Mouse (Mus musculus): Measurements from ENCODE around the gene Gm45713. TPM values are rescaled to one million over a fixed set of nuclear protein-coding genes. Genes with fewer than 3 reads are reported as not detected.
"Not testable (repeated sequence)": the region's sequence is repeated elsewhere in the genome, so short reads cannot be mapped to it uniquely, and the experiment has no call there.

Gm45713 gene
- total and polyA plus RNA-seq, 3 experiments: 3.9 TPM; not detected in 2

DNA sequence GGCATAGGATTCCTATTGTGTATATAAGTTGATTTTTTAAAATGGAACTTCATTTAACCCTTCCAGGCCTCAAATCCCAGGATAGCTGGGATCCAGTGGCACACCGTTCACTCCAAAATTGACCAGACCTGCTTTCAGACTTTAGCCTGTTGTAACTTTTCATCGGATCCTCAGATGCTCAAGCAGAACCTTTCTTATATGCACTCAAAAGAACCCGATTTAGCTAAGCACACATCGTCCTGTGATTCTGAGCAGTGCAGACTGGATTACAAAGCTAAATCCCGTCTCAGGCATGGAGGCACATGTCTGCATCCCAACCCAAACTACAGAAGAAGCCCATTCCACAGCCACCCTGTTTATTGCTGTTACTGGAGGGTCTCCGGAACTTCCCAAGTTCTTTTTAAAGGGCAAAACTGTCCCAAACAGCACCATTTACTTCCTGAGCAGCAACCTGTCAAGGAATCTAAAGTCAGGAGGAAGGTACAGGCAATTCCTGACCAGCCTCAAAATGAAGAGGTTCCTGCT lies 8.3 kb downstream of the Gm45713 start:
- peak overlapping the region; percentile 97 for H3K9ac ChIP-seq (ENCODE audit: control insufficient read depth, low read depth, low read length, poor library complexity, severe bottlenecking)
- H3K27me3 ChIP-seq (ENCODE audit: control insufficient read depth in 1 of 2, insufficient read depth in 2 of 2, low read length in 2 of 2): no peaks in the 10 kb centered on the region
- H3K27ac ChIP-seq (ENCODE audit: control insufficient read depth, low read depth, low read length): peak overlapping the region; percentile 93
- H3K4me1 ChIP-seq (ENCODE audit: control insufficient read depth in 1 of 2, insufficient read depth in 2 of 2, low read length in 2 of 2): peaks cover 0 to 9% of the 10 kb centered on the region in 2 experiments; a peak in 2 of 4 replicates
- DNase-seq (ENCODE audit: low read depth, low spot score): peak; percentile 51
- peak overlapping the region; percentile 87 to 91 for H3K4me3 ChIP-seq (ENCODE audit: control insufficient read depth in 1 of 2, insufficient read depth in 1 of 2, low read depth in 2 of 2, low read length in 2 of 2)
- no peaks in the 10 kb centered on the region for H3K9me3 ChIP-seq (replicated peaks; ENCODE audit: insufficient read depth, low read length)
- TF ChIP-seq POLR2A (IDR thresholded peaks at IDR 0.05; ENCODE audit: control insufficient read depth in 1 of 2, insufficient read depth in 1 of 2, low read depth in 1 of 2, low read length in 2 of 2, poor library complexity in 1 of 2) (peak; percentile 2 to 15; a peak in 1 of 4 replicates), KAT2A (conservative IDR thresholded peaks at IDR 0.05; ENCODE audit: low read depth, low read length) (no peak)
- peaks cover 12% of the 10 kb centered on the region in 2 experiments for H3K36me3 ChIP-seq (ENCODE audit: control insufficient read depth in 1 of 2, insufficient read depth in 2 of 2, low read length in 2 of 2)
- peaks cover 58% of the 10 kb centered on the region for H3K79me2 ChIP-seq (ENCODE audit: control insufficient read depth, insufficient read depth, low read length, poor library complexity)

DNA sequence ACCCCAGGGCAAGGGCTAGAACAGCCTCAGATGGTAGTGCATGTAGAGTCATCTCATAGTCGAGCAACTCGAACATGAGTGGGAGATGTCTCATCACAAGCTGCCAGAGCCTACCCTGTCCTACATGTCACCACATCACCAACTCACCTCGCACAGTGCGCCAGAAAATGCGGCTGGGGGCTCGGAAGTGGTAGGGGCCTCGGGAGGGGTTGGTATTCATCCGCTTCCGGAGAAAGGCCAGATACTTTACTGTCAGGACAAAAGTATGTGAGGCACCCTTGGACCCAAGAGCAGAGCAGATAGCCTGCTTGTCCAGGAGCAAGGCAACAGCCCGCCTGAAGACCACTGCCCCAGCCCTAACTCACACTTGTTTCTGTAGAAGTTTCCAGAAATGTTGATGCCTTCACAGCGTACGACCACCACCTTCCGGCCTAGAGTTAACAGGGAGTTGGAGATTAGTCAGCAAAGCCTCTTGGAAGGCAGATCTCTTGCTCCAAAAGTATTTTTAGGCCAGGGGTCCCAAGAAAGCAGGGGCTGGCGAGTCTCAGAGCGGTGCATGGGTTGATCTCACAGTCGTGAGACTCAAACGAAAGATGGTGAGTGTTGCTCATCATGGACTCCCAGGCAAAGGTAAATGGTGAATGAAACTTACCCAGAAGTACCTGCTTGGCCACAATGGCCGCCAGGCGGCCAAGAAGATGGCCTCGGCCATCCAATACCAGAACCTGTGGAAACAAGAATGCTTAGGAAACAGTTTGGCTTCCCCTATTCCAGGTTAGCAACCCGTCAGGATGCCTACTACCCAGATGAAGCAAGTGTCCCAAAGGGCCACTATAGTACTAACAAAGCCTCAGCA lies 9.0 kb downstream of the Gm45713 start:
- TF ChIP-seq ZNF384 (IDR thresholded peaks at IDR 0.05; ENCODE audit: low read depth, low read length): no peak
- no peak for TF ChIP-seq MAZ (IDR thresholded peaks at IDR 0.05; ENCODE audit: low read depth, low read length)
- no peak for TF ChIP-seq UBTF (IDR thresholded peaks at IDR 0.05; ENCODE audit: borderline replicate concordance, insufficient read depth, low read depth, low read length)
- peak in 1 of 2 experiments; percentile 50; a peak in 1 of 4 replicates for TF ChIP-seq POLR2A (IDR thresholded peaks at IDR 0.05; ENCODE audit: control insufficient read depth in 1 of 2, insufficient read depth in 1 of 2, low read depth in 1 of 2, low read length in 2 of 2, poor library complexity in 1 of 2)
- peak in 1 of 3 experiments; percentile 23; a peak in 1 of 6 replicates for TF ChIP-seq CTCF (IDR thresholded peaks at IDR 0.05 in 2 of 3, conservative IDR thresholded peaks at IDR 0.05 in 1 of 3; ENCODE audit: control insufficient read depth in 1 of 3, insufficient read depth in 1 of 3, low read depth in 2 of 3, low read length in 3 of 3, poor library complexity in 1 of 3, severe bottlenecking in 1 of 3)
- TF ChIP-seq TCF12 (IDR thresholded peaks at IDR 0.05; ENCODE audit: low read depth, low read length): no peak
- TF ChIP-seq MAFK (IDR thresholded peaks at IDR 0.05; ENCODE audit: borderline replicate concordance, low read depth, low read length): no peak
- Histone ChIP-seq H3K9ac (ENCODE audit: control insufficient read depth, low read depth, low read length, poor library complexity, severe bottlenecking) (peak overlapping the region; percentile 97), H3K27me3 (ENCODE audit: control insufficient read depth in 1 of 2, insufficient read depth in 2 of 2, low read length in 2 of 2) (no peaks in the 10 kb centered on the region), H3K79me2 (ENCODE audit: control insufficient read depth, insufficient read depth, low read length, poor library complexity) (peaks cover 64% of the 10 kb centered on the region), H3K4me3 (ENCODE audit: control insufficient read depth in 1 of 2, insufficient read depth in 1 of 2, low read depth in 2 of 2, low read length in 2 of 2) (peak overlapping the region; percentile 87 to 91), H3K4me1 (ENCODE audit: control insufficient read depth in 1 of 2, insufficient read depth in 2 of 2, low read length in 2 of 2) (peaks cover 0 to 13% of the 10 kb centered on the region in 2 experiments; a peak in 2 of 4 replicates), H3K9me3 (replicated peaks; ENCODE audit: insufficient read depth, low read length) (no peaks in the 10 kb centered on the region), H3K27ac (ENCODE audit: control insufficient read depth, low read depth, low read length) (peak overlapping the region; percentile 93), H3K36me3 (ENCODE audit: control insufficient read depth in 1 of 2, insufficient read depth in 2 of 2, low read length in 2 of 2) (peaks cover 14 to 18% of the 10 kb centered on the region in 2 experiments)
- DNase-seq (ENCODE audit: low read depth, low spot score): peak; percentile 57

DNA sequence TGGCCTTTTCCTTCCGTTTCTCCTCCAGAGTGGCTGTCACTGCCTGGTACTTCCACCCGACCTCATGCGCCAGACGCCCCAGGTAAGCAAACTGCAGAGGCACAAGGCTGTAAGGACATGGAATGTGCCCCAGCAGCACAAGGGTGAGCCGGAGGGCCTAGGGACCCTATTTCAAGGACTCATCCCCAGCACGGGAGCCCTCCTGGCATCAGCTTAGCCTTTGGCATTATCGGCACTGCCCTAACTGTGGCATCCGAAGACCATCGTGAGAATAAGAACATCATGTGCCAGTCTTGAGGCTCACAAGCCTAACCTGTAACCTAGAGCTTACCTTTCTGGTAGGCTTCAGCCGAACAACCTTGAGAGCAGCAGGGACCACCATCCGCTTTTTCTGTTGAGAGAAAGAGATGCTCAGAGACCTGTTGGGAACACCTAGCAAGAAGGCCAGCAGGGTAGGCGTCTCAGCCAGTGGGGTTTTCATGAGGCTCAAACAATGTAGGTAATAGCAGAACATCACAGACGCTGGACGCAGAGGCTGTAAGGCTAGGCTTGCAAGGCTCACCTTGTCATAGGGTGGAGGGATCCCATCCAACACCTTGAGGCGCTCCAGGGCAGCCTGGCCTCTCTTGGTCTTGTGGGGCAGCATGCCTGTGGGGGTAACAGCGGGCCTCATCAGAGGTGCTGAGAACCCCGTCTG lies 9.7 kb downstream of the Gm45713 start:
- Histone ChIP-seq H3K4me3 (ENCODE audit: control insufficient read depth in 1 of 2, insufficient read depth in 1 of 2, low read depth in 2 of 2, low read length in 2 of 2) (peak overlapping the region; percentile 87 to 91), H3K9me3 (replicated peaks; ENCODE audit: insufficient read depth, low read length) (no peaks in the 10 kb centered on the region), H3K79me2 (ENCODE audit: control insufficient read depth, insufficient read depth, low read length, poor library complexity) (peaks cover 69% of the 10 kb centered on the region), H3K27me3 (ENCODE audit: control insufficient read depth in 1 of 2, insufficient read depth in 2 of 2, low read length in 2 of 2) (no peaks in the 10 kb centered on the region), H3K36me3 (ENCODE audit: control insufficient read depth in 1 of 2, insufficient read depth in 2 of 2, low read length in 2 of 2) (peaks cover 14 to 23% of the 10 kb centered on the region in 2 experiments), H3K9ac (ENCODE audit: control insufficient read depth, low read depth, low read length, poor library complexity, severe bottlenecking) (peak overlapping the region; percentile 97), H3K27ac (ENCODE audit: control insufficient read depth, low read depth, low read length) (peak overlapping the region; percentile 93), H3K4me1 (ENCODE audit: control insufficient read depth in 1 of 2, insufficient read depth in 2 of 2, low read length in 2 of 2) (peaks cover 0 to 20% of the 10 kb centered on the region in 2 experiments; a peak in 2 of 4 replicates)
- peak; percentile 52 for DNase-seq (ENCODE audit: low read depth, low spot score)
- TF ChIP-seq ETS1 (IDR thresholded peaks at IDR 0.05; ENCODE audit: low read depth, low read length) (no peak), POLR2A (IDR thresholded peaks at IDR 0.05; ENCODE audit: control insufficient read depth in 1 of 2, insufficient read depth in 1 of 2, low read depth in 1 of 2, low read length in 2 of 2, poor library complexity in 1 of 2) (peak in 1 of 2 experiments; percentile 25; a peak in 2 of 4 replicates), USF2 (IDR thresholded peaks at IDR 0.05; ENCODE audit: borderline replicate concordance in 1 of 2, insufficient read depth in 1 of 2, low read depth in 1 of 2, low read length in 2 of 2) (0 out of 4 replicates have a peak, but pooled peaks of 1 of the 2 experiments have one; percentile 17), KAT2A (conservative IDR thresholded peaks at IDR 0.05; ENCODE audit: low read depth, low read length) (no peak), UBTF (IDR thresholded peaks at IDR 0.05; ENCODE audit: borderline replicate concordance, insufficient read depth, low read depth, low read length) (no peak), CHD2 (IDR thresholded peaks at IDR 0.05; ENCODE audit: low read length) (no peak), MEF2A (IDR thresholded peaks at IDR 0.05; ENCODE audit: extremely low read depth, insufficient replicate concordance, low read depth, low read length, poor library complexity, severe bottlenecking) (no peak)

DNA sequence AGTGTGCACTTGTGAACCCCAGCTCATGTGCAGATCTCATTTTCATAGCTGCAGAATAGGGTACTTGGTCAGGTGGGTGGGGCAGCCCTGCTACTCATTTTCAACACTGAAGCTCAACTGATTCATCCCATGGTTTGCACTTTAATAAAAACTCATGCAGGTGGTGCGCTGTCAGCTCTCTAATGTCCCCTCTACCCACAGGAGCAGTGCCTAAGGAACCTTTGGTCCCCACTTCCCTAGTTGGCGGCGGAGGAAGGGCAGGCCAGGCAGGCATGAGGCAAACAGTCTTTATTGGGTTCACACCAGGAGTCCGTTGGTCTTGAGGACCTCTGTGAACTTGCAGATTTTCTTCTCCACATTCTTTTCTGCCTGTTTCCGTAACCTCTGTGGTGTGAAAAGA lies 10.4 kb downstream of the Gm45713 start:
- Histone ChIP-seq H3K79me2 (ENCODE audit: control insufficient read depth, insufficient read depth, low read length, poor library complexity) (peaks cover 69% of the 10 kb centered on the region), H3K36me3 (ENCODE audit: control insufficient read depth in 1 of 2, insufficient read depth in 2 of 2, low read length in 2 of 2) (peaks cover 14 to 23% of the 10 kb centered on the region in 2 experiments), H3K27ac (ENCODE audit: control insufficient read depth, low read depth, low read length) (peak overlapping the region; percentile 93), H3K9ac (ENCODE audit: control insufficient read depth, low read depth, low read length, poor library complexity, severe bottlenecking) (peak overlapping the region; percentile 97), H3K4me1 (ENCODE audit: control insufficient read depth in 1 of 2, insufficient read depth in 2 of 2, low read length in 2 of 2) (peaks cover 0 to 26% of the 10 kb centered on the region in 2 experiments; a peak in 2 of 4 replicates), H3K4me3 (ENCODE audit: control insufficient read depth in 1 of 2, insufficient read depth in 1 of 2, low read depth in 2 of 2, low read length in 2 of 2) (peak overlapping the region; percentile 87 to 91)
- H3K27me3 ChIP-seq (ENCODE audit: control insufficient read depth in 1 of 2, insufficient read depth in 2 of 2, low read length in 2 of 2); H3K9me3 ChIP-seq (replicated peaks; ENCODE audit: insufficient read depth, low read length); DNase-seq (ENCODE audit: low read depth, low spot score): not testable (repeated sequence)

Measured in MEL (cell line).